Mouse (Mus musculus) intestine, embryonic 15.5 days (tissue): ENCODE data around the gene Ubqln4. TPM values are rescaled to one million over a fixed set of nuclear protein-coding genes. Genes with fewer than 3 reads are reported as not detected.
A peak's percentile ranks its signal among the peaks of the same experiment; 100 is the strongest.

Experiments
- ATAC-seq: fragments of 200-750 bp; cut with Nextera tagmentation; 2 replicates; pipeline ENCODE4 v1.8.0; 2017; ENCODE audit warnings: moderate TSS enrichment, moderate library complexity
- H3K27ac ChIP-seq: fragments of 300-500 bp; sonication (generic); 2 replicates; pipeline ENCODE4 v1.5.1; 2015; ENCODE audit warnings: mild to moderate bottlenecking, inconsistent platforms
- H3K27me3 ChIP-seq: fragments of 300-500 bp; sonication (generic); replicated peaks from 2 replicates; pipeline ENCODE4 v1.6.1; 2015; ENCODE audit warnings: inconsistent platforms
- H3K36me3 ChIP-seq: fragments of 300-500 bp; sonication (generic); 2 replicates; pipeline ENCODE4 v1.6.1; 2015; ENCODE audit warnings: inconsistent platforms
- H3K4me1 ChIP-seq: fragments of 300-500 bp; sonication (generic); replicated peaks from 2 replicates; pipeline ENCODE4 v1.6.1; 2015; ENCODE audit warnings: inconsistent platforms
- H3K4me2 ChIP-seq: fragments of 300-500 bp; sonication (generic); replicated peaks from 2 replicates; pipeline ENCODE4 v1.6.1; 2015; ENCODE audit warnings: mild to moderate bottlenecking, inconsistent platforms
- H3K4me3 ChIP-seq: fragments of 300-500 bp; sonication (generic); replicated peaks from 2 replicates; pipeline ENCODE4 v1.5.1; 2015; ENCODE audit warnings: inconsistent platforms
- H3K9ac ChIP-seq: fragments of 300-500 bp; sonication (generic); 2 replicates; pipeline ENCODE4 v1.6.1; 2015; ENCODE audit warnings: inconsistent platforms
- H3K9me3 ChIP-seq: fragments of 300-500 bp; sonication (generic); 2 replicates; pipeline ENCODE4 v1.6.1; 2016; ENCODE audit warnings: inconsistent platforms
- WGBS: fragments of 180-500 bp; shearing (Covaris S2); methylation state at CpG from one replicate; pipeline ENCODE4 v1.1.7; 2015; 5-methylcytosine and 5-hydroxymethylcytosine counted together
- polyA plus RNA-seq: library from polyadenylated mRNA; unstranded; fragments of >200 nt; fragmentation: Nextera tagmentation; extraction: Ambion mirVana; gene quantifications from 2 replicates; pipeline ENCODE4 v1.2.1, GENCODE M21; 2015

Gene Ubqln4
- polyA plus RNA-seq, 1 experiment from 2014 or later = 43.7 TPM

- Histone ChIP-seq H3K4me3 (no peak overlapping the region), H3K4me2 (0 out of 2 replicates have a peak overlapping the region, but pooled peaks have one; percentile 82), H3K27me3 (no peaks in the 10 kb centered on the region), H3K9ac (no peak overlapping the region), H3K27ac (no peak overlapping the region), H3K4me1 (peaks cover 33% of the 10 kb centered on the region), H3K36me3 (peaks cover 12% of the 10 kb centered on the region), H3K9me3 (no peaks in the 10 kb centered on the region)
- ATAC-seq = no peak
- WGBS = 79% methylated on average over 11 of the region's 11 CpGs
These were observed 24.9 kb upstream of the Ubqln4 start for GRCm38 (mm10) chr3:88528646-88529045.

DNA sequence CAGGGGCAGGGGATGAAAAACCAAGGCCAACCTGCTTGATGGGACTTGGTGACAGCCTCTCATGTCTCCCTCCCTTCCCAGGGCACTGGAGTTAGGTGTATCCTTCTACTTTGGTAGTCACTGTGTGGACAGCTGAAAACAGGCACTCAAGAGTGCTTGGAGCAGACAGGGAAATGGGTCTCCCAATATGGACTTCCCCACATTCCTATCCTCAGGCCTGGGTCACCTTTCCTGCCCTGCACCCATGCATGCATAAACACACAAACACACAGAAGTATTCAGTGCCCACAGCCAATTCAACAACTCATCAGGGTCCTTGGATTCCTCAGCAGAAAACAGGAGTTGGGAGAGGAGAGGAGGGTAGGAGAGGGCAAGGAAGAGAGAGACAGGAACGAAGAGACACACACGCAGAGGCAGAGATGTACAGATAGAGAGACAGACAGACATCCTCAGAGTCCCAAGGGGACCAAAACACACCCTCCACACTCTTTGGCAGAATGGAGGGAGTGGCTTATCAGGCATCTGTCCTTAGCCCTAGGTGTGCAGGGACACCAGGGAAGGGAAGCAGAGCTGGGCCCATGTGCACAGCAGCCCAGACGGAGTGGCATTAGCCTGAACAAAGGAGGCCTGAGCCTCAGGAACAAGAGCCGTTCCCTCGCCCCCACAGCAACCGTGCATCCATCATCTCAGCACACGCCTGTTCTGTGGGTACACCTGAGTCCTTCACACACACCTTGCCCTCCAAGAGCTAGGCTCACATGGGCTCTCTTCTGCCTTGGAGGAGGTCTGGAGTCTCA, 24.2 kb upstream of the Ubqln4 start:
- 0 out of 2 replicates have a peak overlapping the region, but pooled peaks have one; percentile 13 for H3K27ac ChIP-seq
- no peak for ATAC-seq

GRCm38 (mm10) chr3:88530082-88530864, 23.3 kb upstream of the Ubqln4 start:
- Histone ChIP-seq H3K27me3 (no peaks in the 10 kb centered on the region), H3K4me1 (peaks cover 49% of the 10 kb centered on the region), H3K4me2 (peak overlapping the region; percentile 82), H3K36me3 (peaks cover 1% of the 10 kb centered on the region; the same call in 1 of the 2 replicates), H3K27ac (peak overlapping the region; percentile 87), H3K4me3 (peak overlapping the region; percentile 56), H3K9ac (peak overlapping the region; percentile 93), H3K9me3 (no peaks in the 10 kb centered on the region)
- ATAC-seq = no peak
- 21% methylated on average over 11 of the region's 11 CpGs for WGBS

More for the DNA sequence above, 24.2 kb upstream of the Ubqln4 start:
- 43% methylated on average over 7 of the region's 7 CpGs for WGBS
- H3K36me3 ChIP-seq = peaks cover 8% of the 10 kb centered on the region; the same call in 1 of the 2 replicates
- peak overlapping the region; percentile 82 for H3K4me2 ChIP-seq
- H3K27me3 ChIP-seq = no peaks in the 10 kb centered on the region
- peak overlapping the region; percentile 93 for H3K9ac ChIP-seq
- H3K9me3 ChIP-seq = no peaks in the 10 kb centered on the region
- peak overlapping the region; percentile 56 for H3K4me3 ChIP-seq
- H3K4me1 ChIP-seq = peaks cover 40% of the 10 kb centered on the region

DNA sequence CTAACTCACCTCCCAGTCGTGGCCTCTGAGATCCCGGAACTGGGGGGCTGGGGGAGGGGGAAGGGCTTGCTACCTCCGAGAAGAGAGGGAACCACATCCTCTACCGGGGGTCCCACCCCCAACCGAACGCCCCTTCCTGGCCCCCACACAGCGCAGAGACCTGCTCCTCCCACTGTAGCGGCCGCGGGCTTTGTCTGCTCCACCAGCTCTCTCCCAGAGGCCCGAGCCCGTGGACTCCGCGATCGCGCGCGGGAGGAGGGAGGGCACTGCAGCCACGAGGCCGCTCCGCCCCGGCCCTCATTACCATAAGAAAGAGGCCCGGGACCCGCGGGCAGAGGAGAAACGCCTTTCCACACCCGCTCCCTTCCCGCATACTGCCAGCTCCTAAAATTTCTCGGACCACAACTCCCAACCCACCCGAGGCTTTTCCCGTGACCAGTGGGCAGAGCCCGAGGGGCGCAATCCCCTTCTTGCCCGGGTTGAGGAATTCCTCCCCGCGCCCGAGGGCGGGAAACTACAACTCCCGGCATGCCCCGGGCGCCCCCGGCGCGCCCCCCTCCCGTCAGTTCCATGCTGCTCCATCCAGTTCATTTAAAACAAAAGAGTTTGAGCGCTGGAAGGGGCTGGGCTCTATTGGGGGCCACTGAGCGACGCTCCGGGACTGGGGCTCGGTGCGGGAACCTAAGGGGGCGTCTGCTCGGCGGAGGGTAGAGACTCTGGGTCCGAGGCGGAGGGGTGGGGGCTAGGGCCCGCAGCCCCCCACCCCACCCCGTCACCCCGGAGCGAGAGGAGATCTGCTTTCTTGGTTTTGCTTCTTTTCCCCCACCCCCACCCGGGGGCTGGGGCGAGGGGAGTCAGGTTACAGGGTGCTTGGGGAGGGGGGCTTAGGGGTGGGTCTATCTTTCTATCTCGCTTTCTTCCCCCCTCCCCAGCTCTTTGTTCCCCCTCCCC, 21.9 kb upstream of the Ubqln4 start:
- peak; percentile 82 for ATAC-seq
- H3K9ac ChIP-seq = peak overlapping the region; percentile 93
- H3K4me1 ChIP-seq = peaks cover 62% of the 10 kb centered on the region
- peak overlapping the region; percentile 56 for H3K4me3 ChIP-seq
- no peaks in the 10 kb centered on the region for H3K27me3 ChIP-seq
- H3K9me3 ChIP-seq = no peaks in the 10 kb centered on the region
- H3K4me2 ChIP-seq = peak overlapping the region; percentile 82
- H3K36me3 ChIP-seq = peaks cover 6% of the 10 kb centered on the region
- WGBS = under 1% methylated on average over 56 of the region's 63 CpGs
- peak overlapping the region; percentile 87 for H3K27ac ChIP-seq

DNA sequence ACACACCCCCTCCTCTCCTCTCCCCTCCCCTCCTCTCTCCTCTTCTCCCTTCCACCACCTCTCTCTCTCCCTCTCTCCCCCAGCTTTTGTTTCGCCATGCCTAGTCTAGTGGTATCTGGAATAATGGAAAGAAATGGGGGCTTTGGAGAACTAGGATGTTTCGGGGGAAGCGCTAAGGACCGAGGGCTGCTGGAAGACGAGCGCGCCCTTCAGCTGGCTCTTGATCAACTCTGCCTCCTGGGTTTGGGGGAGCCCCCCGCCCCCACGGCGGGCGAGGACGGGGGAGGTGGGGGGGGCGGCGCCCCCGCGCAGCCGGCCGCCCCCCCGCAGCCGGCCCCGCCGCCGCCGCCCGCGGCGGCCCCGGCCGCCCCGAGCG, 21.3 kb upstream of the Ubqln4 start, which contains the start of gene Mex3a:
TSS of gene Mex3a (plus strand) at position 97 of the 376 bp plus-strand sequence.
- Histone ChIP-seq H3K4me2 (peak within 1 kb of the TSS; percentile 82), H3K27me3 (no peaks in the 10 kb centered on the region), H3K4me3 (peak within 1 kb of the TSS; percentile 56), H3K9ac (peak within 1 kb of the TSS; percentile 93), H3K9me3 (no peaks in the 10 kb centered on the region), H3K36me3 (peaks cover 13% of the 10 kb centered on the region), H3K4me1 (peaks cover 69% of the 10 kb centered on the region), H3K27ac (peak within 1 kb of the TSS; percentile 87)
- under 1% methylated on average over 20 of the region's 31 CpGs for WGBS
- peak; percentile 2; the same call in 1 of the 2 replicates for ATAC-seq

DNA sequence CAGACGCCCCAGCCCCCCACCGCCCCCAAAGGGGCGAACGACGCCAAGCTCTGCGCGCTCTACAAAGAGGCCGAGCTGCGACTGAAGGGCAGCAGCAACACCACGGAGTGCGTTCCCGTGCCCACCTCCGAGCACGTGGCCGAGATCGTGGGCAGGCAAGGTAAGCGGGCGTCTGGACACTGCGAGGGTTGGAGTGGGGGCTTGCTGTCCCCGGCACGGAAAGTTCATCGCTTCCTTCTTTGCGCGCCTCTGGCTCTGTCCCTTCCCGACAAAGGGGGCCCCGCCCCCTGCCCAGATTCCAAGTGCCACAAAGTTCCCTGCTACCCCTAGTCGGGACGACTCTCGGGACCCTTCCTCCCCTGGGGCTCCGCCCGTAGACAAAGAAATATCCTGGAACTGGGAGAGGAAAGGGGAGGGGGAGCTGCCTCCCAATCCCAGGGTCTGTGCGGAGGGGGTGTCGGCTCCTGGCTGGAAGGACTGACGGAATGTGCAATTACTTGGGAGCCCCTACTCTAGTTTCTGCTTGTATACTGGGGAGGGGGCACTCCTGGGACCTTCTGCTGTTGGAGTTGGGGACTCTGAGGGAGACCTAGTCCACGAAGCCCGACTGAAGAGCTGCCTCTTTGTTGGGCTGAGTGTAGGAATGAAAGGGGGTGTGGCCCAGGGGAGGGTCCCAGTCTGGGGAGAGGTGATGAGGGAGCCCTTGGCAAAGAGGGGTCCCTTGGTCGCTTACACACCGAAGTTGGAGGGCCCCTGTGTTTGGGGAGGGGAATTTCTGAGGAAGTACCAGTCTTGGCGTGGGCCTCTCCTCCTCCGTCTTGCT, 20.7 kb upstream of the Ubqln4 start:
- H3K36me3 ChIP-seq = peaks cover 14% of the 10 kb centered on the region
- H3K9ac ChIP-seq = peak overlapping the region; percentile 93
- no peaks in the 10 kb centered on the region for H3K27me3 ChIP-seq
- H3K4me2 ChIP-seq = peak overlapping the region; percentile 82
- H3K4me3 ChIP-seq = peak overlapping the region; percentile 56
- ATAC-seq = peak; percentile 6; the same call in 1 of the 2 replicates
- peak overlapping the region; percentile 87 for H3K27ac ChIP-seq
- no peaks in the 10 kb centered on the region for H3K9me3 ChIP-seq
- H3K4me1 ChIP-seq = peaks cover 67% of the 10 kb centered on the region
- WGBS = under 1% methylated on average over 39 of the region's 40 CpGs

DNA sequence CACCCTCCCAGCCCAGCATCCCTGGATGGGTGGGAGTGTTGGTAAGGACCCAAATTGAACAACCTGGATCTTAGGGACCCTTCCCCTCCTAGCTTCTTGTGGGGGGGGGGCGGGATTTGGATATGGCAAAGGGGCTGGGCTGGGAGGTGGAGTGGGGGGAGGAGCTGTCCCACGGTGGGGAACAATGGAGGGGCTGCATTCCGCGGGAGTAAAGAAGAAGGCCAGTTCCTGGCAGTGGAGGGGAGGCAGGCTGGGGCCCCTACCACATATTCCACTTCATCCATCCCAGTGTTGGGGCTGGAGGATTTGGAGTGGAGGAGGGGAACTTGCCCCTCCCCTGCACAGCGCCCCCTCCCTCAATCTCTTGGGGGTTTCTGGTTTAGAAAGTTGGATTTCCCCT, 19.9 kb upstream of the Ubqln4 start:
- peak overlapping the region; percentile 93 for H3K9ac ChIP-seq
- 0% methylated on average over 5 of the region's 5 CpGs for WGBS
- H3K27ac ChIP-seq = peak overlapping the region; percentile 87; the same call in 1 of the 2 replicates
- peak overlapping the region; percentile 56 for H3K4me3 ChIP-seq
- H3K4me1 ChIP-seq = peaks cover 69% of the 10 kb centered on the region
- peak overlapping the region; percentile 82 for H3K4me2 ChIP-seq
- no peaks in the 10 kb centered on the region for H3K9me3 ChIP-seq
- H3K27me3 ChIP-seq = no peaks in the 10 kb centered on the region
- H3K36me3 ChIP-seq = peaks cover 20% of the 10 kb centered on the region
- no peak for ATAC-seq

- no peak for ATAC-seq
- H3K9ac ChIP-seq = peak overlapping the region; percentile 93
- H3K4me3 ChIP-seq = peak overlapping the region; percentile 56
- H3K36me3 ChIP-seq = peaks cover 22% of the 10 kb centered on the region
- no peaks in the 10 kb centered on the region for H3K9me3 ChIP-seq
- H3K27ac ChIP-seq = no peak overlapping the region
- H3K4me2 ChIP-seq = peak overlapping the region; percentile 82
- H3K27me3 ChIP-seq = no peaks in the 10 kb centered on the region
- WGBS = 37% methylated on average over 3 of the region's 3 CpGs
- peaks cover 63% of the 10 kb centered on the region for H3K4me1 ChIP-seq
These were observed 18.6 kb upstream of the Ubqln4 start for GRCm38 (mm10) chr3:88535005-88535404.

DNA sequence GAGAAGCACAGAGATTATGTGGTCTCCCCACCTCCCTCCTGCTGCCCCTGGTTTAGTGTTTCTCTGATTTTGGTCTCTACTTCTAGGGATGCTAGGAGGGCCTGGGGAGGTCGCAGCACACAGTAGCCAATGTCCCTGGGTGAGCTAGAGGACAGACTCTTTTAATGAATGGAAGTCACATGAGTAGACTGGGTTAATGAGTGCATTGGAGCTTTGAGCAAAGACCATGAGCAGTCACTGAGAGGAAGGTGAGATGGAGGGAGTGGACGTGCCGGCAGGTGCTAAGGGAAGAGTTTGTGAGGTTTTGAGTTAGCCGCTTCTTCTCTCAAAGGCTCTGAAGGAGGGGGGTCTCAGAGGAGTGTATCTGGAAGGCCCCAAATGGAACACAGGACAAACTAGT, 18.0 kb upstream of the Ubqln4 start:
- Histone ChIP-seq H3K27me3 (no peaks in the 10 kb centered on the region), H3K9ac (peak overlapping the region; percentile 93), H3K36me3 (peaks cover 22% of the 10 kb centered on the region), H3K9me3 (no peaks in the 10 kb centered on the region), H3K4me3 (peak overlapping the region; percentile 56; the same call in 1 of the 2 replicates), H3K4me2 (peak overlapping the region; percentile 82), H3K4me1 (peaks cover 57% of the 10 kb centered on the region), H3K27ac (no peak overlapping the region)
- no peak for ATAC-seq
- 56% methylated on average over 4 of the region's 4 CpGs for WGBS

DNA sequence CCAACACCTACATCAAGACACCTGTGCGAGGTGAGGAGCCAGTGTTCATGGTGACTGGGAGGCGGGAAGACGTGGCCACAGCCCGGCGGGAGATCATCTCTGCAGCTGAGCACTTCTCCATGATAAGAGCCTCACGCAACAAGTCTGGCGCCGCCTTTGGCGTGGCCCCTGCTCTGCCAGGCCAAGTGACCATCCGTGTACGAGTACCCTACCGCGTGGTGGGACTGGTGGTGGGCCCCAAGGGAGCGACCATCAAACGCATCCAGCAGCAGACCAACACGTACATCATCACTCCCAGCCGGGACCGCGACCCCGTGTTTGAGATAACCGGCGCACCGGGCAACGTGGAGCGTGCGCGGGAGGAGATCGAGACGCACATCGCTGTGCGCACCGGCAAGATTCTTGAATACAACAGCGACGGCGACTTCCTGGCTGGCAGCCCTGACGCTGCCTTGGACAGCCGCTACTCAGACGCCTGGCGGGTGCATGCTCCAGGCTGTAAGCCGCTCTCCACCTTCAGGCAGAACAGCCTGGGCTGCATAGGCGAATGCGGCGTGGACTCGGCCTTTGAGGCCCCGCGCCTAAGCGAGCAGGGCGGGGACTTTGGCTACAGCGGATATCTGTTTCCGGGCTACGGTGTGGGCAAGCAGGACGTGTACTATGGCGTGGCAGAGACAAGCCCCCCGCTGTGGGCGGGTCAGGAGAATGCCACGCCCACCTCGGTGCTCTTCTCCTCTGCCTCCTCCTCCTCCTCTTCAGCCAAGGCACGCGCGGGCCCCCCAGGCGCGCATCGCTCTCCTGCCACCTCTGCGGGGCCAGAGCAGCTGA, 17.2 kb upstream of the Ubqln4 start:
- Histone ChIP-seq H3K4me1 (peaks cover 55% of the 10 kb centered on the region), H3K27me3 (no peaks in the 10 kb centered on the region), H3K4me2 (peak overlapping the region; percentile 82), H3K36me3 (peaks cover 22% of the 10 kb centered on the region), H3K9me3 (no peaks in the 10 kb centered on the region), H3K9ac (peak overlapping the region; percentile 33), H3K27ac (peak overlapping the region; percentile 64), H3K4me3 (peak overlapping the region; percentile 56)
- peak; percentile 62 for ATAC-seq
- 6% methylated on average over 64 of the region's 64 CpGs for whole genome bisulfite sequencing
